Mouse (Mus musculus) heart, adult 2 months (tissue): ENCODE results near the gene Abca5.

Experiments used
- CTCF ChIP-seq: fragments of 200-600 bp; IDR thresholded peaks from 2 replicates; pipeline ENCODE4 v1.8.1; 2022; ENCODE audit warnings: antibody characterized with exemption, mild to moderate bottlenecking, moderate library complexity
- EP300 ChIP-seq: fragments of 200-500 bp; IDR thresholded peaks from 2 replicates; pipeline ENCODE4 v1.6.1; 2011; ENCODE audit warnings: low read depth, low read length, control low read depth; ENCODE audit not compliant: insufficient read depth
- POLR2A ChIP-seq: fragments of 200-500 bp; IDR thresholded peaks from 2 replicates; pipeline ENCODE4 v1.6.1; 2011; ENCODE audit warnings: mild to moderate bottlenecking, low read depth, low read length, control low read depth; ENCODE audit not compliant: insufficient read depth

DNA sequence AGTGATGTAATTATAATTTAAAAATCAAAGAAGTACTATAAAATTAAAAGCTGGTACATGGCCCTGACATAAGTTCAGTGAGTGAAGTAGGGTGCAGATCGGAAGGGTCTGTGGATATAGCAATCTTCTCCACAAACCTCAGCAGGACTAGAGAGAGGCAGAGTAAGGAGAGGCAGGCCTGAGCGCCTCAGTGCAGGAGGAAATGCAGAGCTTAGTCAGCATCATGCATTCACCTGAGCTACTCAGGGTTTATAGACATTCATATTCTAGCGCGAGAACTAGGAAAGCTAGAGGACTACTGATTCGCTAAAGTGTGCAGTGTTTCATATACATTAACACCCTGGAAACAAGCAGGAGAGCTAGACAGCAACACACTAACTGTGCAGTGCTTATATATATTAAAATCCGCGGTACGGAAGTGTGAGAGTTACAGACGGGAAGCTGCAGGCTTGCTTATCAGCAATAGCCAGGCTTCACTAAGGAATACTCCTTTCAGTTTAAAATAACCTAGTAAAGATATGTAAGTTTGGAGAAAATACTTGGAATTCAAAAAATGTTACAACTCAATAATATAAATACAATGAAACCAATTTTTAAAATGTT, 53.2 kb downstream of the Abca5 start:
- no peak for TF ChIP-seq EP300
- no peak for TF ChIP-seq POLR2A
- no peak for TF ChIP-seq CTCF
